Mouse (Mus musculus): Measurements from ENCODE around the gene 1700024P04Rik. TPM values are rescaled to one million over a fixed set of nuclear protein-coding genes. Genes with fewer than 3 reads are reported as not detected.
"Not testable (repeated sequence)": the region's sequence is repeated elsewhere in the genome, so short reads cannot be mapped to it uniquely, and the experiment has no call there.

Gene 1700024P04Rik
- total RNA-seq (2021): not detected
- long read RNA-seq: 0 reads

GRCm38 (mm10) chr13:98984465-98984864 is at the start of gene 1700024P04Rik:
TSS of gene 1700024P04Rik (minus strand) at chr13:98984565.
- DNase-seq (ENCODE audit: low spot score in 2 of 2): no peak

DNA sequence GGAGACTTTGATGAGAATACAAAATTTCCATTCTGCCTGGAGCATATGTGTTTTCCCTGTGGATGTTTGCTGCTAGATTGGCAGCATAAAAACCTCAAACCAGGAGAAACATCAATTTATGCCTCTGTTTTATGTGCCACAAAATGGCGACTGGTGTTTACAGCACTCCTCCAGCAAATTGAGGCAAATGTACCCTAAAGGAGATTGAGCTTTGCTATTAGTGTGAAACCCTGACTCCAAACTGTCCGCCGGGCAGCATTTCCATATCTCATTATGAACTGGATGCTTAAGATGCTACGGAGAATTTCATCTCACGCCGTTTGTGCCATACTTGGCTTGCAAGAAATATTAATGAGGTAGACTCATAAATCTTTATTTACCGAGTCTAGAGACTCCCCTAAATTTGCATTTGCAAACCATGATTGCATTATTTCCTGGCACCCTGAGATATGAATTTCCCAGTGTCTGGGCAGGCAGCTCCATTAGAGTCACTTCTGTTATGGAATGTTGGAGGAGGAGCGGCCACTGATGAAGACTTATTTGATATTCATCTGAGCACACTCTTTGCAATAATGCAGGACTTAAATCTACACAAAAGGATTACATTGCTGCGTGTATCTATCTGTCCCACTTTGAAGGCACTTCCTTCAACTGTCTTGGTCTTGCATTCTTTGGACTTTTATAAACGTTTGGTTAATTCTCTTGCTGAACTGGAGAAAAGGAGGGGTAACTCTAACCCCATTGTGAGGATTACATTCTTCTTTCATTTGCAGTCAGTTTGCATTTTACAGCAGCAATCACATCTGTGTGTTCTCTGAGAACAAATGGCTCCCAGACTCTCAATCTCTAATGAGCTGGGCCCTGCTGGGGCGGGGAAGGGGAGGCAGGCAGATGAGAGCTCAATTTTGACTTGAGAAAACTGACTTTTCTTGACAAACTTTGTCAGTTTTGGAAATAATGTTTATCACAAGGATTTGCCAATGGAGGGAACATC is 47.2 kb upstream of the 1700024P04Rik start:
- DNase-seq (ENCODE audit: low spot score in 2 of 2): peak in 1 of 2 experiments; percentile 17

GRCm38 (mm10) chr13:99030579-99031200 is 46.3 kb upstream of the 1700024P04Rik start:
- no peak for DNase-seq (ENCODE audit: low spot score in 2 of 2)

- DNase-seq (ENCODE audit: low spot score in 2 of 2): no peak
These were observed 40.9 kb upstream of the 1700024P04Rik start for GRCm38 (mm10) chr13:99025268-99025667.

DNA sequence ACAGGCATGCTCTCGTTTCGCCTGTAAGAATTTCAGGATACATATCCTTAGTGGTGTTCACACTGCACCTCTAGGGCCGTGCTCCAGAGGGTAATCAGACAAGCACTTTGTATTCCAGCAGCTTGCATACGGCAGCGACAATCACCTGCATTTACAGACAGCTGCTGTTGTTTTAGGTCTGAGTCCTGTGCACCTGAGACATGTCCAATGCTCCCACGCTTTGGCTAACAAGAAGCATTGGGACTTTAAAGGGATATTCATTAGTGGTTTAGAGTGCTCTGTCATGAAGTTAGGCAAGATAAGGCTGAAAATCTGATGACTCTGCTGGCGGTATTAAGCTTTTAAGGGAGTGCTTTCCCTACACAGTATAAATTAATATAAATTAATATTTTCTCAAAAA is 37.7 kb upstream of the 1700024P04Rik start:
- no peak for DNase-seq (ENCODE audit: low spot score in 2 of 2)

DNA sequence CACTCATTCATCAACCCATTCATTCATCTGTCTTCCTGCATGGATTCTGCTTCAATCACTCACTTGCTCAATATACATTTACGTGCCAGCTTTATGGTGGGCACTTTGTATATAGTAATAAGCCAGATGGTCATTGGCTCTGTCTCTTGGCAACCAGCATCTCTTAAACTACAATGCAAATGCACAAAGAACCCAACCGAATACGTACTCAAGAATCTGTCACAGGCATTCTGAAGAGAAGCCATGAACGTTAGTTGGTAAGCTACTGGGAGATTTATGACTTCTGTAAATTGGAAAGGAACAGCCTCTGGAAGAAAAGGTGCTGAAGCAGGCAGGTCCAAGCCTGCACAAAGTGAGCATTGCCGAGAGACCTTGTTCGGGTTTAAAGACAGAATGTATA is 36.8 kb upstream of the 1700024P04Rik start:
- no peak for DNase-seq (ENCODE audit: low spot score in 2 of 2)

DNA sequence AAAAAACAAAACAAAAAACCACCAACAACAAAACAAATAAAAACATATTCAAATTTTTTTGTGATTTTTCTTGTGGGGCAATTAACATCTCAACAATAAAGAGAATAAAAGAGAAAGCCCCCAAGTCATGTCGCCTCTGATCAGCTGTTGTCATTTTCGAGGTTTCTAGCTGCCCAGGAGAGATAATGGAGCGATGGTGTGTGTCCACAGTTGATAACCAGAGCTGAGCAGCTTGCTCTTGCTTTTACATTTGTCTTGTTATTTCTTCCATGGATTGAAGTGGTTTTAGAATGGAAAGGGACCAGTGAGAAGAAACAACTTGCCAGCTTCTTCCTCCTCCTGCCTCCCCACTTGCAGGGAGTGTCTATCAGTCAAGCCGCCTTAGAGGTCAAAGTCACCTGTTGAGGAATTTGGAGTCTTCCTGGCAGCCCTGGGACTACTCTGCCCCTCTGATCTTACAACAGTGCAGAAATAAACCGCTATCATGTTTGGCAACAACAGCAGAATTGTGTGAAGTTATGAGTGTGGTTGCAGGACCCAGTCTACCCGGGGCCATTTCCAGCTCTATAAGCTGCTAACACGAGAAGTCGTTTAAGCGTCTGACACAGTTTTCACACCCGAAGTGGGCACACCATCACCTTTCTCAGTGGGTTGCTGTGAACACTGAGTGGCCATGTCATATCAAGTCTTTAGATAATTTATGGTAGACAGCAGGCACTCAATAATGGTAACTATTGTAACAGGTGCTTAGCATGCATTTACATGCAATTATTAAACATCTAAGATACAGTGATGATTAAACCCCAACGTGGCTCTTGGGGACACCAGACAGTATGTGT is 35.7 kb upstream of the 1700024P04Rik start:
- DNase-seq (ENCODE audit: low spot score in 2 of 2): no peak

DNA sequence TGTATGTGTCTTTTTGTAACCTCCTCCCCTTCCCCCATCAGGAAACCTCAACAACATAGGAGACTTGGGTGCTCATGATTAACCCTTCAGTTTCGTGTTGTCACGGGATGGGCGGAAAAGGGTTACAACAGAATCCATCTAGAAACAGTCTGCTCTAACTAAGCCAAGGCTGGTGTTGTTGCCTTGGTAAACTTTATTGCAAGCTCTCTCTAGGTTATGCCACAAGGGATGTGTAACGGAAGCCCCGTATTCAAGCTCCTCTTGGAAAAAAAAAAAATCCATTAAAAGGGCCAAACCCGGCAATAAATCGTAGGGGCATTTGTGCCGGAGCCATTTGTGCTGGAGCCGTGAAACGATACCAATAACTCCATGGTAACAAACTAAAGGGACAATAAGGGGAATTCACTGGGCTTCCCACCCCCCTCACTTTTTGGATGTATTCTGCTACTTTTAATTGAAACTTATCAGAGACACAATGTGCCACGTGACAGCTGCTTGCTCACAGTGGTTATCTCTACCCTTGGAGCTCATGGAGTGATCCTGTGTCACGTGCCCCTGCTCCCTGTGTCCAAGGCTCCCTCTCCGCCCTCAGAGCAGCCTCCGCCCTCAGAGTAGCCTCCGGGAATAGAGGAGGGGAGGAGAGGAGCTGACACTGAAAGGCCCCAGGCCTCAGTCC is 34.3 kb upstream of the 1700024P04Rik start:
- DNase-seq (ENCODE audit: low spot score in 2 of 2): peak in 1 of 2 experiments; percentile 18

DNA sequence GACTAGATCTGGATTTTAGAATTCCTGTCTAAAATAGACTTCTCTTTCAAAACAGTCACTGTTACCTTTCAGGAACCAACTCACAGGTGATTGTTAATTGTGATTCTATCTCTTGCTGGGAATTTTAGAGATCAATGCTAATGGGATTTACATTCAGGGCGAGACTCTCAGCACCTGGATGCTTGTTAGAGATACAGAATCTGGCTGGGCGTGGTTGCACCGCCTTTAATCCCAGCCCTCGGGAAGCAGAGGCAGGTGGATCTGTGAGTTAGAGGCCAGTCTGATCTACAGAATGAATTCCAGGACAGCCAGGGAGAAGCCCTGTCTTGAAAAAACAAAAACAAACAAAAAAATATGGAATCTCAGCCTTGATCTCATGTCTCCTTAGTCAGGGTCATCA is 32.3 kb upstream of the 1700024P04Rik start:
- DNase-seq (ENCODE audit: low spot score in 2 of 2): no peak

- DNase-seq (ENCODE audit: low spot score in 2 of 2): no peak
These were observed 28.5 kb upstream of the 1700024P04Rik start for GRCm38 (mm10) chr13:99012891-99013290.

GRCm38 (mm10) chr13:99008013-99008412 is 23.6 kb upstream of the 1700024P04Rik start:
- DNase-seq (ENCODE audit: low spot score in 2 of 2): no peak

GRCm38 (mm10) chr13:99006389-99007099 is 22.2 kb upstream of the 1700024P04Rik start:
- DNase-seq (ENCODE audit: low spot score in 2 of 2): no peak

DNA sequence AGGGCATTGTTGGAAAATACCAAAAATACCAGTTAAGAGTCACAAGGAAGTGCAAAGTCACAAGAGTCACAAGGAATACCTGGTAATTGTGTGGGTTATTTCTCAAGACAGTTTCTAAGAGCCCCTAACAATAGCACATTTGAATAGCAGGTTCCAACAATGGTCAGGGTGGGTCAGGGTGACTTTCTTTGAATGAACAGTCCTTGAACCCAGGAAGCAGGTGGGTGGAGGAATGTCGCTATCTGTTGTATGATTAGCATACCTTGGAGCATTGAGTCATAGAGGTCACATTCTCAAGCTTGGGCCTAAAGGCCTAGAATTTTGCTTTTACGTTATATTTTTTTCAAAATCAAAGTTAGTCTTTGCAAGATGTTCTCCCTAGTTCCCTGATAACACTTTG is 17.3 kb upstream of the 1700024P04Rik start:
- DNase-seq (ENCODE audit: low spot score in 2 of 2): not testable (repeated sequence)

- DNase-seq (ENCODE audit: low spot score in 2 of 2): no peak
These were observed 12.7 kb upstream of the 1700024P04Rik start for GRCm38 (mm10) chr13:98997025-98997424.

GRCm38 (mm10) chr13:98977070-98977785 is 7.1 kb downstream of the 1700024P04Rik start:
- DNase-seq (ENCODE audit: low spot score in 2 of 2): no peak

DNA sequence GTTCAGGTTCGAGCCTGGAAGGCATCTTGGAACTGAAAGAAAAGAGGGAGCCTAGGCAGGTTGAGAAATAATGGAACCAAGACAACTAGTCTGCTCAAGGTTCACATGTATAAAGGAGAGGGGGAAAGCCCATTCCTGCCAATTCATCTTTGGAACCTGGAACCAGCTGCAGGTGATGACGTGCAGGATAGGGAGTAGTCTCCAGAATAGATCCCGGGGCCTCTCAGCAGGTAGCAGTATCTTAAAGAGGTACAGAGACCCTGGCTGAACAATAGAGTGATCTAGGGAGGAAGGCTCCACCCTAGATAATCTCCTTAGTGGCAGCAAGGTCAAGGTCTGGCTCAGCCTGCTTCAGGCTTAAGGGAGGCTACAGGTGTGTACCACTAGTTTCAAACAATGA is 8.3 kb downstream of the 1700024P04Rik start:
- not testable (repeated sequence) for DNase-seq (ENCODE audit: low spot score in 2 of 2)

GRCm38 (mm10) chr13:98972090-98972489 is 12.3 kb downstream of the 1700024P04Rik start:
- no peak for DNase-seq (ENCODE audit: low spot score in 2 of 2)

DNA sequence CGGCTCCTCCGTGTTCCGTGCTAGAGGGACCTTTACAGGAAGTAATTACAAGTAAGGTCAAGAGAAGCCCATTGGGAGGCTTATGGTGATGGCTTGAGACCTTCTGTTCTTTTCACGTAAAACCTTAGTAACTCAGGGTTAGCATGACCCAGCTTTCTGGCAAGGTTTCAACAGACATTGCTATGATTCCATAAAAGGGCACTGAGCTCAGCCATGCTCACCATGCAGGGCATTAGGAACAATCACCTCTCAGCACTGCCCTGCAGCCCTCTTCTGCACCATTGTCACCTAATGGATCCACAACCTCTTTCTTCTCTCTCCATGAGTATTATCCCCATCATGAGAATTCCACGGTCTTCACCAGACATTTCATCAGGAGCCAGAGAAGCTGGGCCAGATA is 12.7 kb downstream of the 1700024P04Rik start:
- DNase-seq (ENCODE audit: low spot score in 2 of 2): no peak

DNA sequence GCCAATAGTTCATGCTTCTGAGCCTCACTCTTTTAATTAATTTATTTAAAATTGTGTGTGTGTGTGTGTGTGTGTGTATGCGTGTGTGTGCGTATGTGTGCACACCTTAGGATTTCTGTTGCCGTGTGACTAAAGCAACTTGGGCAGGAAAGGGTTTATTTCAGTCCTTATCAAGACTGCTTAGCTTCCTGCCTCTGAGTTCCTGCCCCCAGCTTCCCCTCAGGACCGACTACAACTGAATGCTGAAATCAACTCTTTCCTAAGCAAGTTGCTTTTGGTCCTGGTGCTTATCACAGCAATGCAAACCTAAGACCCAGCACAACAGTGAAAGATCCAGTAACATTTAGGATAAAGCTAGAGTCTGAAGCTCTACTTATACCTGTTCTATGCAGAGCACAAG is 15.8 kb downstream of the 1700024P04Rik start:
- DNase-seq (ENCODE audit: low spot score in 2 of 2): no peak
